Mouse (Mus musculus) right cerebral cortex, adult 2 months (tissue): ENCODE measurements around the gene Vegfb.

Source experiments
- DNase-seq, 2 experiments: peaks; one replicate each; pipeline ENCODE4 v3.0.0; 2021 to 2022; ENCODE audit warnings: low spot score in 2 of 2

Gene Vegfb

DNA sequence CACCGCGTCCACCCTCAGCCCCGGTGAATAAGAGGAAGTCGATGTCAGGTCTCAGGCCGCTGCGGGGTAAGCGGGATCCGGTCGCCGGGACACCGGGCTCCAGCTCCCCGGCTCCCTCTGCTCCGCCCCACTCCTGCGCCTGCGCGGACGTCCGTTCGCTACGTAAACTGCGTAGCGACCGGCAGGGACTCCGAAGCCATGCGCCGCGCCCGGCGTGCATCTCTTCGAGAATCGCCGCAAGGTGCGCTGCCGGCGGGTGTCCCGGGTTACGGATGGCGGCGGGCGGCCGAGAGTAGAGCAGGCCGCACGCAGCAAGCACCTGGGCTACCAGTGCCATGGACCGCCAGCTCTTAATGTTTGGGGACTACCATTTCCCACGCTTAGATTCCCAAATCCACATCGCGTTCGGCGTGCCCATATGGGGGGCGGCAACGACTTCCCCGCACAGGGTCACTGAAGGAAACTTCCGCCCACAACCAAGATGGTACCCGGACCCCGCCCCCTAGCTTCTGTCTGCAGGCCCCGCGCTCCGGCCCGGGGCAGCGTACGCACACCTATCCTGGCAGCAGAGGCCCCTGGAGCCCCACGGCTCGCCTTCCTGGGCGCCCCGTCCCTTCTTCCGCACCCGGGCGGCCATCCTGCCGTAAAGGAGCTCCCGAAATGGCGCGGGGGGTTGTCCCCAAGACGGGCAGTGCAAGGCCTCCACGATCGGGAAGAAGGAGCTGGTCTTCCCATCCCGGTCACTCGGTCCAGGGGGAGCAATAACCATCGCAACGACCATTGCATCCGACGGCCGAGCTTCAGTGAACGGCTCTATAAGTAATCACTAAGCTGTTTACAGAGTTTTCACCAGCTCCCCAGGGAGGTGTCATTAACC lies 45.8 kb downstream of the Vegfb start, which contains the start of gene Bad:
TSS of gene Bad (plus strand) at position 490 of the 877 bp plus-strand sequence.
- peak; percentile 94 to 95 for DNase-seq

DNA sequence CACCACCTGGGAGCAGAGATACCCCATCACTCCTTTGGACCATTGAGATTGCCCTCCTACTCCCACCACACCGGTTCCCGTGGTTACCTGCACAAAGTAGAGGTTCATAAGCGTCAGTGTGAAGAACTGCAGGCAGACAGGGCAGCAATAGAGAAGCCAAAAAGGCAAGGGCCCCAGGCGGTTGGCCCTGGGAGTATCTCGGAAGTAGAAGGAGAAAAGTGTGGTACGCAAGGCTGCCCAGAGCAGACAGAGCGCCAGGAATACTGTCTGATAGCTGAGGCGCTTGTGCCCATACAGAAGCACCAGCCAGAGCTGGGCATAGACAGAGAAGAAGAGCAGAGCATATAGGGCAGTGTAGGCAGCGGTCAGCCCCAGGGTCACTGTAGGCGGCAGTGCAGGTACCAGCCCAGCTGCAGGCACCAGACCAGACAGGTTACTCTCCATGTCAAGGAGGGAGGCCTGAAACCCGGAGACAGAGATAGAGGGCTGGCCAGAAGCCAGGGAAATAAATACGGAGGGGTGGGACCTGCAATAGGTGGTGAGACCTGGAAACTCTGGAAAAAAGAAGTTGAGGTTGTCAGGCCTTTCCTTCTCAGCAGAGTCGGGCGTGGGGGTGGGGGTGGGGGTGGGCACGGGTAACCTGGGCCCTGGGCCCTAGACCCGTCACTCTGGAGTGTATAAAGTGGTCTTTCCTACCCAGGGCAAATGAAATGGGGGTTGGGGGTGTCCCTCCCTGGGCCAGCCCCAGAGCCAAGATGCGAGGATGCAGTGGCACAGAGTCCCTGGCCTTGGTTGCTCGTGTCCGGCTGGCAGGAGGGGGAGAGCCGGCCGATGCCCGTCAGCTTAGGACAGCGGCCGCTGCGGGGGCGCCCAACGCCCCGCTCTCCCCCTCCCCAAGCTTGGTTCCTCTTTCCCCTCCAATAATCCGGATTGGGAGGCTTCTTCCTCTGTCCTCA lies 46.8 kb downstream of the Vegfb start:
- DNase-seq: no peak

DNA sequence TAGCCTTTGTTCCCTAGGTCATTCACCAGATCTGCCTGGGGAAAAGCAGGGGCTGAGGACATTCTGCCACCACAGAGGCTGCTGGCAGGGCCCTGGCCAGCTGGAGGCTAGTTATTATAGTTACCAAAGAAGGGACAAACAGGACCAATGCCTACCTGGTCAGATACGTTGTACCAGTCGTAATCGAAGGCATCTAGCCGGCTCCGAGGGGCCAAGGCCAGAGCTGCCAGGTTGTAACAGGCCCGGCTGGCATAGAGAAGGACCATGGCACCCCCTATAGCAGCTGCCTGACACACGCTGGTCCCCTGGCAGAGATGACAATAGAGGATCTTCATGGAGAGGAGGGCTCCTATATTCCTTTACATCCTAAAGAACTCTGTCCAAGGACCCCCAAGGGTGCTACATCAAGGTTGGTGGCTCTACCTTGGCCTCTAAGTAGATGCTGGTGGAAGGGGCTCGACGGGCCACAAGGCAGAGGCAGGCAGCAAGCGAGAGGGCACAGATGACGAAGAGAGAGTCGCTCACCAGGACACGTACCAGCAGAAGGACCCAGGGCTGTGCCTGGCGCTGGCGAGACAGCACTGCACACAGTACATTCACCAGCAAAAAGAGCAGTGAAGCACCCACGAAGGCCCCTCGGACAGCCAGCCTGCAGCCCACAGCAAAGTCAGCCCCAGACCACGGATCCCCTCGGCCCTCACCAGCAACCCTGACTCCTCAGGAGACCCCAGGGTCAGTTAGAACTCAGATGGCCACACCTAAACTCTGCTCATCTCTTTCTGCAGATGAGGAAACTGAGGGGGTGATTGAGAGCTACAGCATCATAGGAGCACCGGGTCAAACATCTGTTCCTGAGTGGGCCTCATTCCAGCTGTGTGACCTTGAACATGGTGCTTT lies 48.1 kb downstream of the Vegfb start:
- no peak for DNase-seq

DNA sequence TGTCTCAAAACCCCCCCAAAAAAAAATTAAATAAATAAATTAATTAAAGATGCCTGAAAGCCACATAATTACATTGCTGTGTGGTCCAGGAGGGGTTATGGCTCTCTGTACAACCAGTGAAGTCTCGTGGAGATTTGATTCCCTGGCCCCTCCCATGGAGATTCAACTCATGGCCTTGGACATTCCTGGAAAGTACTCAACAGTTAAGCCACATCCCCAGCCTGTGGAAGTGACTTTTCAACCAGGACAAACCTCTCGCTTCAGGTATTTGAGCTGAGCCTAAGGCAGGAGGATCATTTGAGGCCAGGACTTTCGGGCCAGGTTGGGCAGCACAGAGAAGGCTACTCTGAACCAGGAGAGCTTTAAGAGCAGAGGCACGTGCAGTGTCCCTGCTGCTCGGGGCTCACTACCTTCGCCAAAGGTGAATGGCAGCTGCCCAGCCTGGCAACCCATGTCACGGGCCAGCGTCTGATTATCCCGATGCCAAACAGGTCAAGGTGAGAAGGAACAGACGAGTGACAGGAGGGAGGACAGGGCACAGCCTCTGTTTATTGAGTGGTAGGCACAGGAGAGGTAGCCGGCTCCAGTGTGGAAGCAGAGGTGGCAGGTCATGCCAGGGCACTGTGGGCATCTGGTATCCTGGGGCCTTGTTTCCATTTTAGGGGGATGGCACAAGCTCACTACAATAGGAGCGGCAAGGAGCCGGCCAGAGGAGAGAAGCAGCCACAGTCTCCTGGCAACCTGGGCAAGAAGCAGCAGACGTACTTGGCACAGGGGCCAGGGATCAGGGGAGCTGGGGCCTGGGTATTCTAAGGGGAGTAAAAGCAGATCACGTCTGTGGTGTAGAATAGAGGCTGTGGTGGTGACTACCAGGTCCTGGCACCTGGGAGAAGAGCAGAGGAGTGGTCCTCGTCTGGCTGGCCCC lies 49.6 kb downstream of the Vegfb start:
- DNase-seq: no peak

DNA sequence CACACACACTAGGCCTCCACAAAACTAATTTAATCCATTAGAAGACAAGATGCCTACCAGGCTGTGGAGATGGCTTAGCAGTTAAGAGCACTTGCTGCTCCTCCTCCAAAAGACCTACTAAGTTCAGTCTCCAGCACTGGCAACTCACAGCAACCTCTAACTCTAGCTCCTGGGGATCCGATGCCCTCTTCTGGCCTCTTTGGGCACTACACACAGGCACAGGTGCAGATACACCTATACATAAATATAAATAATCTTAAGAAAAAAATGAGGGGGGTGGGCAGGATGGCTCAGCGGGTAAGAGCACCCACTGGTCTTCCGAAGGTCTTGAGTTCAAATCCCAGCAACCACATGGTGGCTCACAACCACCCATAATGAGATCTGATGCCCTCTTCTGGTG lies 51.2 kb downstream of the Vegfb start:
- DNase-seq: no peak

DNA sequence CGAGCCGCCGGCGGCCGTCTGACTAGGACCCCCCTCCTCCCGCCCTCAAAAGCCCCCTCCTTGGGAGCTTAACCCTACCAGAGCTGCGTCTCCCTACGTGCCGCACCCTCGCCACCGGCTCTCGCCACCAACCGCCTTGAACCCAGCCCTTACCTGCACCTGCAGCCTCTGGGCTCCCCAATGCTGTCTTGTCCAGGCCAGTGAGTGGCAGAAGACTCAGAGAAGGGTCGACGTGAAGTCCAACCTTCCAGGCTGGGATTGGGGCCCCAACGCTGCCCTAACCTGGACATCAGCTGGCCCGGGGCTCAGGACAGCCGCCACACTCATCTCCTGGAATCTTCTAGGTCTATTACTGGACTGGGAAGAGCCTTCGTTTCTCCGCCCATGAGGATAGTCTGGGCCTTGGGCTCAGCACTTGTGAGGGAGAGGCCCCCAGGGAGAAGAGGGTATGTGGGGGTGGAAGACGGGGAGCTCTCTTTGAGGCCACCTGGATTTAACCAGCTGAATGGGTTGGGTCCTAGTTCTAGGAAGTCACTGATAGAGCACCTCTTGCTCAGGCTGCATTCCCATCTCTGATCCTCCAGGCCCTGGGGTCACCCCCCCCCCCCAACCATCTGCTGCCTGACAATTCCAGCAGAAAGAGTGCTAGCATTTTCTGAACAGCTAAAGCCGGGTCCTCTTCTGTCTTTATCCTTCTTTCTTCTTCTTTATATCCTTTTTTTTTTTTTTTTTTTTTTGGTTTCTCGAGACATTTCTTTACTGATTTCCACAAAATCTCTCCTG lies 53.1 kb downstream of the Vegfb start, which contains the start of gene Kcnk4:
TSS of gene Kcnk4 (minus strand) at position 321 of the 783 bp plus-strand sequence.
- no peak for DNase-seq

DNA sequence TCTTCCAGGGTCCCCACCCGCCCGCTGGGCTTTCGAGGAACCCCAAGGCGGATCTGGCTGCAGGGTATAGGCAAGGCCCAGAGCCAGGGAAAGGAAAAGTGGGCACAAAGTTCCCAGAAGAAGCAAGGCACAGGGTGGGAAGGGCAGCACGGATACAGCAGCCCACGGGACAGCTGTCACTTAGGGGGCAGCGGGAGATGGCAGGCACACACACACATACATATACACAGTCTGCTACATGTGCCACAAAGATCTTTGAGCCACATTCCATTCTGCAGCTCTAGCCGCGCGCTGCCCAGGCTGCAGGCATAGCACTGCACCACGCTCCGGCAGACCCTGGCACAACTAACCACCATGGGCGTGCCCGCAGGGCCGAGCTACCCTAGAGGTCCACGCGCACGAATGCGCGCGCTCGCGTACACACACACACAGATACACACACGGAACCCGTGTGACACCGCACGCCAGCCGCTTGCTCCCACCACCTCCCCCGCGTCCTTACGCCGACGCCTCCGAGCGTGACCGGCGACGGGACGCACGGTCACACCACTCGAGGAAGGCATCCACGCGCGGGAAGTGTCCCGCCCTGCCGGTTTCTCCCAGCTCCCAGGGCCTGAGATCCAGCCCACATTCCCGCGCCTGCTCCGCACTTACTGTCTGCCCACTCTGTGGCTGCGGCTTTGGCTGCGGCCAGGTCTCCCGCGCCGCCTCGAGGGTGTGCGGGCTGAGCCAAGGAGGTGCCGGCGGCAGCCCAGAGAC lies 53.8 kb downstream of the Vegfb start:
- peak; percentile 50 to 74 for DNase-seq

DNA sequence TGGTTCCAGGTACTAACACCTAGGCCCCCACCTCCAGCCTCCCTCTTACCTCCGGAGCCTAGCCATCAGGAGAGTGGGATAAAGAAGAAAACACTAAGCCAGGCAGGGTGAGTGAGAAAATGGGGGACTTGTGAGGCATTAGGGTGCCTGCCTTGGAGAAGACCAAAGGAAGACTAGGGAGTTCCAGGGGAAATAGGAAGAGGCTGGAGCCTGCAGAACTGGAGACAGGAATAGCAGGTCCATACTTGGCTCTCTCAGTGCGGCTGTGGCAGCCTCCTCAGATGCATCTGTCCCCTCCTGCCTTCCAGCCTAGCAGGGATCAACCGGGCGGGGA lies 54.4 kb downstream of the Vegfb start:
- no peak for DNase-seq
